Mouse (Mus musculus) heart, postnatal 10 days (tissue): ENCODE data around the gene Tiam1. TPM values are rescaled to one million over a fixed set of nuclear protein-coding genes. Genes with fewer than 3 reads are reported as not detected.
A peak's percentile ranks its signal among the peaks of the same experiment; 100 is the strongest.

ENCODE experiments used
- DNase-seq, 2 experiments: peaks; one replicate each; pipeline ENCODE4 v3.0.0; 2021
- intact Hi-C: fragments of 180-260 bp; cut with DNase I; formaldehyde crosslinking; loops from one replicate; pipeline ENCODE4 v1.15.1; 2025
- total RNA-seq, 2 experiments: library from RNA; stranded (reverse); gene quantifications; 2 replicates each; pipeline ENCODE4 v1.2.3; 2021

Gene Tiam1
- total RNA-seq, 2 experiments from 2014 or later, result 11.4 to 12.0 TPM

DNA sequence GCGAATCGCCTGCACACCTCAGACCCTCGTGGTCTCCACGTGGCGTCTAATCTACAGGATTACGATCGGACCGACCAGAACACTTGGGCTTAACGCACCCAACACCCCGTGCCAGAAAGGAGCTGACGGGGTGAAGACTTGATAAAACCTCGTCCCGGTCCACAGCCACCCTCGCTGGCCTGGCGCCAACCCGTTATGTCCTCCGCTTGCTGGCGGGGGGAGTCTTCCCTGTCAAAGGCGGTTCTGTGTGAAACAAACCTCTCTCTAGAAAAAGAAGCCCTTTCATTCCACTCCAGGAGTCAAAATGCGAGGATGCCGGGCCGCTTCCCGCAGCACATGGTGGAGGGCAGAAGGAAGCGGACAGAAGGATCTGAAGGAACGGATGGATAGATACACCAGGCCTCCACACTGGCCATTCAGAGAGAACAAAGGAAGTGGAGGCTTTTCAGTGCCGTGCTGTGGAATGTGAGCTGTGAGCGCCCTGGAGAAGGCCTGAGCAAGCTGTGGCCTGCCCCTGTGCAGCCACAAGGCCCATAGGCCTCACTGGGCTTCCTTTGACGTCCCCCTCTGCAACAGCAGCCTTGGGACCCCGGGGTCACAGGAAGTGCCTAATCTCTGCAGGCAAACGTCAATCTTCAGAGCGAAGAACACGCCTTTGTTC, 131.9 kb downstream of the Tiam1 start:
- intact Hi-C loops, result loop anchor here (5.0 kb wide), 1 partner anchor 71 kb away; no protein-coding TSS in a partner anchor

DNA sequence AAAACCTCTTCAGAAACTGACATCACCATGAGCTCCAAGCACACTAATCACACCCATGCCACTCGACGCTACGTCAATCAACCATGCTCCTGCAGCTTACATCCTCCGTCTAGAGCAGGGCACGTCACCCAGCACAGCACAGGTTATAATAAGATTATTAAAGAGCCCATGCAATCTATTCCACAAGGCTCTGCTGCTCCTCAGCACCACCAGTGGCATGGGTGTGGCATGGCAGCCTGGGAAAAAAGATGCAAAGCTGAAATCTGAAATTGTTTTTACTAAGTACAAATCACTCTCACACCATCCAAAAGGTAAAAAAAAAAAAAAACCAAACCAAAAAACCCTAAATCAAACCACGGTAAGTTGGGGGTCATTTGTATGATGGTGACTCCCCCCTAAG, 135.1 kb downstream of the Tiam1 start:
- no peak for DNase-seq
- intact Hi-C loops, result no loop called here

More for the DNA sequence above, 131.9 kb downstream of the Tiam1 start:
- DNase-seq, result no peak

GRCm38 (mm10) chr16:90007391-90007977, 136.1 kb downstream of the Tiam1 start:
- intact Hi-C loops, result no loop called here
- no peak for DNase-seq

GRCm38 (mm10) chr16:90003556-90003955, 140.0 kb downstream of the Tiam1 start:
- DNase-seq, result no peak
- intact Hi-C loops, result no loop called here

DNA sequence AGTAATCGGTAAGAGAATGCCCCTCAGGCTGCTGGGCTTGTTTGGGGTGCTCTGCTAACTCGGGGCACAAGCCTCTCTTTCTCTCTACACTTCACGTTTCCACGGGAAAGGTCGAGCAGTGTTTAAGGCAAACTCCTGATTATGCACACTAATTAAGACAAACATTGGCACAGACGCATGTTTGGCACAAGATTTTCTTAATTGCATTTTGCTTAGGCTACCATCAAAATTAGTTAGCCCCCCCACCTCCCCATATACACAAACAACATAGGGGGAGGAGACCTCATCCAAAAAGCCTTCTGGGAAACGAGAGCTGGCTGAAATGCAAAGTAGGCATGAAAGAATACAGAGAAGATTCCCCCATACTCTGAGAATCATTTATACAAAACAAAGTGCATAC, 148.4 kb downstream of the Tiam1 start:
- no peak for DNase-seq

GRCm38 (mm10) chr16:89993991-89994825, 149.4 kb downstream of the Tiam1 start:
- intact Hi-C loops, result no loop called here
- DNase-seq, result no peak

More for the DNA sequence above, 148.4 kb downstream of the Tiam1 start:
- intact Hi-C loops, result no loop called here

GRCm38 (mm10) chr16:89993506-89993905, 150.1 kb downstream of the Tiam1 start:
- intact Hi-C loops, result no loop called here

DNA sequence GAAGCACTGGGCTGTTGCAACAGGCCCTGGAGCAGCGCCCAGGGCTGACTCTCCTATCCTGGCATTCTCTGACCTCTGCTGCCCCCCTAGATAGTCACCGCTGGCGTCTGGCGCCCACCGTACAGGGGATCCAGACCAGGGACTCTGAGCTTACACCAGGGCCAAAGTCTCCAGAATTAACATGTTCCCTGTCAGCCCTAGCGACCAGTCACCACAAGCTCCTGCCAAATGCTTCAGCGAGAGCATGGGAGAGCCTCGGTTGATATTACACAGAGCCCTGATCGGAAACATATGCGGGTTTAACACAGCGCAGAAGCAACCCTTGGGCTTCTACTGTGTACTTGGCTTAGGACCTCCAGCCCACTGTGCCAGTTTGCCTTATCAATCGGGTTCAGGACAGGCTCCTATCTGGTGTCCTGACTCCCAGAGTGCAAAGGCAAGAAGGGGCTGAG, 151.8 kb downstream of the Tiam1 start:
- peak; percentile 73 to 76 for DNase-seq
- intact Hi-C loops, result no loop called here

More at GRCm38 (mm10) chr16:89993506-89993905, 150.1 kb downstream of the Tiam1 start:
- DNase-seq, result no peak

DNA sequence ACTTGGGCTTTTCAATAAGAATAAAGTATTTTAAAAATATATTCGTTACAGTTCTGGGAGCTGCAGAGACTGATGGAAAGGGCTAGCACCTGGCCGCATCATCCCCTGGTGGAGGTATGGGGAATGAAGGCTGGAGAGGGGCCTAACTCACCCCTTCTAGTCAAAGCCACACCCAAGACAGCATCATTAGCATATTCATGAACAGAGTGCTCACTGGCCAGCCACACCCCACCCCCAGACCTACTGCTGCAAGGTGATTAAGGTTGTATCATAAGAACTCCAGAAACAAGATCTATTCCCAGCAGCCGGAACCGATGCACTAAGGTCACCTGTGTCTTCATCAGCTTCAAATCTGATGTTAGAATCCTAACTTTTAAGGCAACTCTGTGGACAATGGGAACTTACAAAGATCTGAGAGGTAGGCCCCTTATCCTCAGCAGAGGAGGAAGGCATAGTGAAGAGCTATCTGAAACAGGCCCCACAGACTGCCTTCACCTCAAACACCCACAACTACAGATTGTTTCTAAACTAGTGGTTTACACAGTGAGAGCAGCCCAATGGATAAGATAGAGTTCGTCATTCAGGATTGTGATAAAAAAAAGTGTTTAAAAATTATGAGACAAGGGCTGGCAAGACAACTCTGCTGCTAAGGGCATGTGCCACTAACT, 153.1 kb downstream of the Tiam1 start:
- intact Hi-C loops, result no loop called here
- DNase-seq, result no peak

- intact Hi-C loops, result no loop called here
- peak in 1 of 2 experiments; percentile 21 for DNase-seq
Measured at GRCm38 (mm10) chr16:89989816-89990215, 153.8 kb downstream of the Tiam1 start.

- intact Hi-C loops, result no loop called here
Measured at GRCm38 (mm10) chr16:89986672-89987362, 156.8 kb downstream of the Tiam1 start.

GRCm38 (mm10) chr16:89985702-89986481, 157.7 kb downstream of the Tiam1 start:
- DNase-seq, result peak; percentile 23 to 30
- intact Hi-C loops, result no loop called here

More at GRCm38 (mm10) chr16:89986672-89987362, 156.8 kb downstream of the Tiam1 start:
- no peak for DNase-seq

DNA sequence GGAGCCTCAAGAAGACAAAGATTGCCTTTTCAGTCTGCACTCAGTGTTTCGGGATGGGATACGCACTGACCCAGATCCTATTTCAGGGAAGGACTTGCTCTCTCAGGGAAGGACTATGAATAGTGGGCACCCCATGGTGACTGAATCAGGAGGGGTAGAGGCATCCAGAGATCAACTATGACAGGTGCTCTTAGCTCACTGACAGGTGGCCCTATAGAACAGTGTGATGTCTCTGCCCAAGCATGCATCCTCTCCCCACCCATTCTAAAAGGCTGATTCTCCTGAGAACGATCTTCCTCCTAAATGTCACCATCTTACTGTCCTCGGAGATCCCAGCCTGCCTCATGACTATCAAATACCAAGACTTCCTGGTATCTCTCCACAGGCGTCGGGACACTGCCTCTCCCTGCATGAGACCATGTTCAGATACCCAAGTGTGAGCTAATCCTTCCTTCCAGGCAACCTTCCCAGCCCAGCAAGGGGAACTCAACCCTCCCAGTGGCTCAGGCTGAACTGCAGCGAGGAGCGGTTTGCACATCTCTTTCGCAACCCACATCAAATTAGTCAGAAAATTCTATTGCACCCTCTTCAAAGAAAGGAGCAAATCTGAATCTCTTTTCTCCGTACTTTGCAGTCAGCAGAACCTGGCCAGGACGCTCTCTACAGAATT, 163.4 kb downstream of the Tiam1 start:
- intact Hi-C loops, result no loop called here
- DNase-seq, result peak in 1 of 2 experiments; percentile 38

DNA sequence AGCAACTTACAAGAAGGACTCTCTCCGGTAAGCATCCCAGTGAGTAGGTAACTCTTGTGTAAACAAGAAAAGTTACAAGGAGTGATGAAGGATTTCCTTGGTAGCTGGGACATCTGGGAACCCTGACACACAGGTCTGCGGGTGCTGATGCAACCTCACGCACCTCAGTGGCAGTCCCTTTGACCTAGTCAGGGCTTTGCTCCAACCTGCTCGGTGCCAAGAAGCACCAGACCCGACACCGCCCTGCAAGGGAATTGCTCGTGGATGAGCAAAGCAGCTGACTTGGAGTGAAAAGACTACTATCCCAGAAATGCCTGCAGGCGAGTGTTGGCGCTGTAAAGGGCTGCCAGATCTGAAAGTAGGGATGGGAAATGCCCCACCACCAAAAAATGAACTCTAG, 168.1 kb downstream of the Tiam1 start:
- no peak for DNase-seq
- intact Hi-C loops, result no loop called here

DNA sequence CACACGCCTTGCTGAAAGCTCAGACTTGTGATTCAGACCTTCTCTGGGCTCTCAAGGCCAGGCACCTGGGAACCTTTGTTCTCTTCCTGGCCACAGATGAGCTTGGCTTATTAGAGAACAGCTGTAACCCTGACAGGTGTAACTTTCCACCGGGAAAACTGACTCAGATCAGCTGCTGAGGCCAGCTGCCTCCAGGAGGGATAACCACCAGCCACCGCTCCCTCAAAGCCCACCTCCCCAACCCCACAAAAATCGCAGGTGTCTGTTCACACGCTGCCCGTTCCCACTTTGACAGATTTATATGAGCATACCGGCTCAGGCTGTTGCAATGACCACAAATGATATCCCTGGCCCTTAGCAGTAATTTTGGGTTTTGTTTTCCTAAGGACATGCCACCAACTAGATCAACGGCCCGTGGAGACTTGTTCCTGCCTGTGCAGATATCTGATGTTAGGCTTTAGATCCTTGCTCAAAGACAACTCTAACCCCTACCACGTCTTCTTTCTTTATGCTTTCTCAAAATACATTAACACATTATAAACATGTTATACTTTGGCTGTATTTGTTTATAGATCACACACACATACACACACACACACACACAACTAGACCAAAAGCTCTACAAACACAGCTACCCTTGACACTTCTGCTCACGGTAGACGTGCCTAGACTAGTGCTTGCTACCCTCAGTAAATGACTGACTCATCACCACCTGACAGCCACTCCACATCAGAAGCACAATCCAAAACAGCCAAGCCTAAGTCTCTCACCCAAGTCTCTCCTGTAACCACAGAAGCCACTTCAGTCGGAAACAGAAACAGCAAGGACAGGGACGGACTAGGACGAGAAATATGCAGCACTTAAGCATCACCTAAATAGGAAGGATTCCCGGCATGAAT, 169.5 kb downstream of the Tiam1 start:
- intact Hi-C loops, result no loop called here

DNA sequence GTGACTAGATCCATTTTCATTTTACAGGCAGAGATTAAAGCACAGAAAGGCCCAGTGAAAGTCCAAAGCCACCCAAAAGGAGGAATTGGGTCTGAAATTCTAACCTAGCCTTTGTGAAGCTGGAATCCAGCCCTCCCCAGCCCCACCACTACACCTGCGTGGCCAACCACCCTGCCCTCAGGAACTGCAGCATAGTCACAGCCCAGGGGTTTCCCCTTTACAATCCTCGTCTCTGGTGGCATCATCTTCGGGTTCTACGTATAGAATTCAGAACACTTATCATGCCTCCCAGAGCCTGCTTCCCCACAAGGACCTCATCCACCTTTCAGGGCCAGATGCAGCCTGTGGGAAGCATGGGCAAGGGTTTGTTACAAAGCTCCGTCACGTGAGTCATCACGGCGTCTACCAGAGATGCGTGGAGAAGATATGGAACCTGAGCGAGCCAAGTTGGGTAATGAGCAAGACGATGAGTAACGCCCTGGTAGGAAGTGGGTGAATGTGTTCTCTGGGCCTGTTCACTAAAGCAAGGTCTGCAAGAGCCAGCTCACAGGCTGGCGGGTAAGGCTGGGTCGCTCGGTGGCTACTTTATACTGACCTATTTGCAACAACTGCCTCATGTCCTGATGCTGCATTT, 170.6 kb downstream of the Tiam1 start:
- no peak for DNase-seq
- intact Hi-C loops, result no loop called here

More for the DNA sequence above, 169.5 kb downstream of the Tiam1 start:
- no peak for DNase-seq

DNA sequence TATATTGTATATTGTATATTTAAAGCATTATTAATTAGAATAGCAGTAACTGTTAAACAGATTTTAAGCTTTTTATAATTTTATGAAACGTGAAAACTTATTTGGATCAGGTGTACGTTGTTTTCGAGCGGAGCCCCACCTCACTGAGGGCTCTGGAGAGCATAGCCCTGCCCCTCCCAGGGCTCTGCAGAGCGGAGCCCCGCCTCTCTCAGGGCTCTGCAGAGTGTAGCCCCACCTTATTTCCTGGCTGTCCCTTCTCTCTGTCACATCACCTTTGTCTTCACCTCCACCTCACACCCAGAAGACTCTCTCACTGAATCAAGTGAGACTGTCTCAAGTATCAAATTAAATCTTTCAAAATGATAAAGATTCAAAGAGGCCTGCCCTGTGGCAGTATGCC, 171.6 kb downstream of the Tiam1 start:
- intact Hi-C loops, result no loop called here
- no peak for DNase-seq
